Mouse (Mus musculus) right cerebral cortex, postnatal 25 days (tissue): ENCODE measurements around the gene Tkt.

Experiments
- DNase-seq: peaks from one replicate; pipeline ENCODE4 v3.0.0; 2022

Tkt gene

DNA sequence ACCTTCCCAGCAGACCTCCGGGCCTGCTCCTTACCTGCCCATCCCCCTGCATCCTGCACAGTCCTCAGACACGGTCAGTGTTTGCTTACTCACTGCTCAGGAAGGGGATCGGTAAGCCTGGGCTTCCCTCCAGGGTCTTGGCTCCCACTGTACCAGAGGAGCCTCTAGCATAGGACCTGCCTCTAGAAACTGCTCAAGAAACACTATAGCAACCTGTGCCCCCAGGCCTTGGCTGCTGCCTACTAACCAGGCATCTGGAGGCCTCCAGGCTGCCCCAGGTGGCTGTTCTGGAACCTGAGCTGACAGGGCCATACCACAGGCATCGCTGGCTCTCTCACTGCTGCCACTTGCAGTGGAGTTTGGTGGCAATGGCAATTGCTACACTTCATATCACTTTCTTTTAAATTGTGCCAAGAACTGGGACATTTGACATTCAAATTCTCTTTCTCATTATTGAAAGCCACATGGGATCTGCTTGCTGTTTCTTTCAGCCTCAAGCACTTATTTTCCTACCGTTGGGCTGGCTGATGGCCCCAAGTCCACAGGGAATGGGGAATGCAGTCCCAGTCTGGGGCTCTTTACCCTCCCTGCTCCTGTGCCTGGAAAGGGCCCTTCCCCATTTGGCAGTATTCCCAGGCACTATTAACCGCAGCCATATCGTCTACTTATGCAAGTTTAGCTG is 38.8 kb downstream of the Tkt start:
- no peak for DNase-seq

DNA sequence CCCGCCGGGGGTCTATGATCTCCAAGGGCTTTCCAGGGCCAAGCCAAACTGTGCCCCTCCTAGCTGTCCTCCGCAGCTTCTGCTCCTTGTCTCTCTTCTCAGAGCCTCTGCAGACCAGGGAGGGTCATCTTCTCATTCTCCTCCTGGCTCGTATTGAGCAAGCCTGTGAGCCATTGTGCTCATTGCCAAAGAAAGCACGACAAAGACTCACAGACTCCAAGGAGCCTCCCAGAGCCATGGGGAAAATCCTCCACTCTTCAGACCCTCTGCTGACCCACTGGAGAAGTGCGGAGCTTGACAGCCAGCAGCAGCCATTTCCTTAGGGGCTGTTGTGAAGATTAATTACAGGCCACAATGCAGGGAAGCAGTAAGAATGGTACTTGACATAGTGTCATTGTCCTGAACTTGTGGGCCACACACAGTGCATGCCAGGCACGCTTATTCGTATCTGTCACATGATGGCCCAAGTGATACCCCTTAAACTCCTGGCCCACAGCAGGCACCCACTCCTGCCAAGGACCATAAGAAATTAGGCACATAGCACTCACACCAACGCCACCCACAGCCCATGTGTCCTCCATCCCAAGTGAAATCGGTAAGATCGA is 42.0 kb downstream of the Tkt start:
- DNase-seq = no peak

DNA sequence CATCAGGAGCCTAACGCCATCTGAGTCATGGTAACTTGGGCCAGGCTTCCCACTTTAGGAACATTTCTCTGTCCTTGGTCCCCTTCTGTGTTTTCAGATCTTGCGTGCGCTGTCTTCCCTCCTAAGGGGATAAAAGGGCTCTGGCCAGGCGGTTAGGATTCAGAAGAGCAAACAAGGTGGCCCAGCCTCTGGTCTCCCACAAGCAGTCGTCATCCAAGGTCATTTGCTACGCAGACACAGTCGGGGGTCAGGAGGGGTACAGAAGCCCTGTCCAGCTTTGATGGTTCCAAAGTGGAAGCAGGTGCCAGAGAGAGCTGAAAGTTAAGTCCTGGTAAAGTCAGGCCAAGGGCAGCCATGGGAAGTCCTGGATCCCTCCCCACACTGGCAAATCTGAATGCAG is 42.8 kb downstream of the Tkt start:
- no peak for DNase-seq

DNA sequence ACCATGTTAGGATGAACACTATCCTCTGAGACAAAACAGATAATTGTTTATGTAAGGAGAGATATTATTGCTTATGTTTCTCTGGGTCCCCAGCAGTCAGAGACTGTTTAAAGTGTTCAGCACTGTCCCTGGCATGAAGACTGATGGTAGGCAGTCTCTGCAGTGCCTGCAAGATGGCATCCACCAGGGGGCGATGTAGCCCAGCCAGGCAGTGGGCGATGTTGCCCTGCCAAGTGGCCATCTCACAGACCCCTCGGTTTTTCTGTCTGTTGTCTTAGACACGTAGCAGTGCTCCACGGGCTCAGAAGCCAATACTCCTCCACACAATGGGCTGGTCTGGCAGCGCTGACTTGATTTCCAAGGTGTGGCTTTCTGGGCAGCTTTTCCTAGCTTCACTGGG is 43.3 kb downstream of the Tkt start:
- peak; percentile 62 for DNase-seq

DNA sequence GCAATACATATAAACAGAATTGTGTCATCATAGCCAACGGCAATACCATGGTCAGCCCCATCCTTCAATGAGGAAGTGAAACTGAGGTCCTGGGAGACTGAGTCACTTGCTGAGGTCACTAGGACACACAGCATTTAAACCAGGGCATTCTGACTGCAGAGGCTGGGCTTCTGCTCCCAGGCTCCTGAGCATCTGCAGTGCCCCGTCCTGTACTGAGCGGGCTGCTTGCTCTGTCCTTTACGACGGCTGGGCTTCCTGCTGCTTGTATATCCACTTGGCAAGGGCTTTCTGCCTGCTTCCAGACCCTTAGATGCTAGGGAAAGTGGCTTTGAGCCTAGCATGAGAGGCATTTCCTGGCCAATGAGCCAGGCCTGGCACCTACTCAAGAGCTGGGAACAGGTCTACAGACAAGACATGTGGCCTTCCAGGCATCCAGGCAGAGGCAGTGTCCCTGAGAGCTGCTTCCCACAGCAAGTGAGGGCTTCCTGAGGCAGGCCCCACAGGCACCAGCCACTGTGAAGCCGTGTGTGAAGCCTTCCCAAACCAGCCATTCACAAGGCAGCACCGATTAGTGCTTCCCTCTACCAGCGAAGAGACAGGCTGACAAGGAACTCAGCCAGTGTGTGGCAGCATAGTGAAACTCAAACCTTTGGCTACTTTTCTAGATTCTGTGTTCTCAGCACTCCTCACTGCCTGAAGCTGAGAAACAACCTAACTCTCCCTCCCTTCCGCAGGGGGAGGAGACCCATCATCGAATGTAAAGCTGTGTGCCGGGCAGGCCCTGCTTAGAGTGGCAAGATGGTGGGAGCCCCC is 45.3 kb downstream of the Tkt start:
- peak; percentile 49 for DNase-seq

DNA sequence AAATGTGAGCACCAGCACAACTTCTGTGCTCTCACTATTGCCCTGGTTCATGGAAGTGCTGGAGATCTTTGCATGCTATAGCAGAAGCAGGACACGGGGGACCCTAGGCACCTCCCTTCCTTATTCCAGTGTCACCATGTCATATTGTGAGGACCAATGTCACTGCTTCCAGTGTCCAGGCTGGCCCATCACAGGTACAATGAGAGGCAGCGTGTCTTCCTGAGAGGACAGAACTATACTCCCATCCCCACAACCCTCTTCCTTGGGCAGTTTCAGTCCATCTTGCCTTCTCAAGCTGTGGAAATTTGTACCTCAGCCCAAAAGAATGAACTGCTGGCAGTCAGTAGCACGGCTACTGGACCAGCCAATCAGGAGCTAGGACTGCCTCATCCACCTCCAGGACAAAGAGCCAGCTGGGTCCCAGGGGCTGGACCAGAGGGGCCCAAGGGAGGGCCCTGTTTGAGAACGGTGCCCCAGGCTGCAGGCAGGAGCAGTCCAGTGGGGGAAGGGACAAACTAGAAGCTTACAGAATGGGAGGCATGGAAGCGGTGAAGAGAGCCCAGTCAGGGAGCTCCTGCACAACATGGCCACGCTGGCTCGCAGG is 46.0 kb downstream of the Tkt start:
- DNase-seq = no peak

DNA sequence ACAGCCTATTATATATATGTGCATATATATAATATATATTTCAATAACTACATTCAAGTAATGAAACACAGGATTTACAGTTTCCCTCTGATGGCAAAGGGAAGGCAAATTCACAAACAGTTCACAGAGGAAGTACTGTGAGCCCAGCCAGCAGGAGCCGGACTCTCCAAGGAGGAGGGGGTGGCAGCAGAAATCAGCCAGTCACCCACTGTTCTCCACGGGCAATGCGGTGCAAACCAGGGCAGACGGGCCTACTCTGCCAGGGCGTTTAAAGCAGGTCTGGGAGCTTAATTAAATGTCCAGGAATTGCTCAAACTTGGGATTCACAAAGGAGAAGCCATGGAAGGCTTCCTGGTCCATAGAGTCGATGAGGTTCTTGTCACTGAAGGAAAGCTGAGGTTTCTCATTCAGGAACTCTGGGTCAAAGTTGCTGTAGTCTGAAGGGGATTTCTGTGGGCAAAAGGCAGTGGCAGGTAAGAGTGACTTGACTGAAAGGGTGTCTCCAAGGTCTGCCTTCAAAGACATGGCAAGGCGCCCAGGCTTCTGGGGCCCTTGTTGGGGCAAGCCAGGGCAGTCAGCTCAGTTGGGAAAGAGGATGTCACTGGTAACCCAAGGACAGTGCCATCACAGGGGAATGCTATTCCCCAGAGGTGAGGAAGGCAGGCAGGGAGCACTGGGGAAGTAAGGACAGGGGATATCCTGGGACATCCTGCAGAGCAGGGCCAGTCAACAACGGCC is 47.6 kb downstream of the Tkt start:
- DNase-seq = no peak

DNA sequence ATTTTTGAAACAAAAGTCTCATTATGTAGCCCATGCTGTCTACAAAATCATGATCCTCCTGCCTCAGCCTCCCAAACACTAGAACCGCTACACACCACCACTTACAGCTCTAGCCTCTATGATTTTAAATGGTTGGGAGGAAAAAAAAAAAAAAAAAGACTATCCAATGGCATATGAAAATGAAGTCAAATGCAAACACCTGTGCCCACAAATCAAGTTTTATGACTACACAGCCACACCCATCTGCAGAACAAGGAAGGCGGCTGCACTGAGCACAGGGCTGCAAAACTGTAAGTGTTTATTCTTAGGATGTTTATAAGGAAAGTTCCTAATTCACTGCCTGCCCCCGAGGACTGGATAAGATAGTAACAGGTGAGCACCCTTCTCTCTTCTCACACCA is 48.2 kb downstream of the Tkt start:
- no peak for DNase-seq

DNA sequence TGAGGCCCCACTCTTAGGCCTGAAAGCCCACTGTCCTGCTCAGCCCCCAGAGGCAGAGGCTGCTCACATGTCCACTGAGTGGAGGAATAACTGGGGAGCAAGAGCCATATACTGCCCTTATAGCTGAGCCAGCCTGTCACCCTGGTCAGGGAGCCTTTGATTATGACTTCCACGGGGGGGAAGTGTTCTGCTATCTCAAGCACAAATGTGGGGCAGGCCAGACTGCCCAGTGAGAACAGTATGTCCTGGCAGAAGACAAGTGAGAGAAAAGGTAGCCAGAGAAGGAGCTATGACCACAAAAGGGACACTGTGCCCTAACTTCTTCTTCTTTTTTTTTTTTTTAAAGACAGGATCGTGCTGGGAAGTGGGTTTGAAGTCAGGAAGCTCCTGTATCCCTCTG is 49.0 kb downstream of the Tkt start:
- DNase-seq = no peak

DNA sequence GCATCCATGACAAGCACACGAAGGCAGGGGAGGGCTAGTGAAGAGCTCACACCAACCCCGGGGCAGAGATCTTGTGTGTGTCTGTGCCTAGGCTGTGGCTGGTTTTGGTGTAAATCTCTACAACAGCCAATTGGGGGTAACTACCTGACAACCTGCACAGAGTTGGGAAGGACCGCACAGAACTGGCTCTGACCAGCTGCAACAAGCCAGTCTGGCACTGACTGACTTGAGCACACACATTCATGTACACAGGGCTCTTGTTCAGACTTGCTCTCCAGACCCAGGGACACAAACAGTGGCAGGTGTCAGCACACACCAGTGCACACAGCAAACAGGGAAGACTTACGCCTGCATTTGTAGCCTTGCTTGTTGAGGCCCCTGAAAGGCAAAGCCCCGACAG is 58.7 kb downstream of the Tkt start:
- no peak for DNase-seq

DNA sequence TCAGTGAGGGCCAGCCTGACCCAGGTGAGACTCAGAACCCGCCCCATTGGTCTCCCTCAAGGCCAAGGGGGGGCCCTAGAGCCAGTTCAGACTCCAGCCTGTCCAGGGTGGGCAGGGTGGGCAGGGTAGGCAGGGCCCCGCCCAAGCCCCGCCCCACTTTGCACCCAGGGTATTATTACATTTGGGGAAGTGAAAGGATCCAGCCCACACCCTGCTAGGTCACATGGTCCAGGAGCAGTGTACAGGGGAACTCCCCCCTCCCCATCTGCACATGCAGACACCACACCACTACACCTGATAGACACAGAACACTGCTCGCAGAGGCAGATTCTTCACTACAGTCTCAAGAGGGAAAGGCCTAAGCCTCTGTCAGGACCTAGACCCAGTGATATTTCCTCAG is 59.5 kb downstream of the Tkt start:
- no peak for DNase-seq

DNA sequence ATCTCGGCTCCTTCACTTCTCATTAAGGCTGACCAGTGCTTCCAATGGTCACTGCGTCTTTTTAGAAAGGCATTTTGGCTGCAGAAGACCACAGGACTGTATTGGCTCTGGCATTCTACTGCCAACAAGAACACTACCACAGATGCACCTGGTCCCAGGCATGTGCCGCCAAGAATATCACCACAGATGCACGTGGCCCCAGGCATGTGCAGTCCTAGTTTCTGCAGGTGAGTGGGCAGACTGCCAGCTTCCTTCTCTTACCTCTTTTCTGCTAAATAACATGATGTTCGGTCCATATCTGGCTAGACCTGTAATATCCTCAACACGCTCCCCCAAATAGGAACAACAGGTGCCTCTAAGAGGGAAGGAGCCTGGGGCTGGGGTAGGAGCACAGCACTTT is 60.0 kb downstream of the Tkt start:
- DNase-seq = no peak

DNA sequence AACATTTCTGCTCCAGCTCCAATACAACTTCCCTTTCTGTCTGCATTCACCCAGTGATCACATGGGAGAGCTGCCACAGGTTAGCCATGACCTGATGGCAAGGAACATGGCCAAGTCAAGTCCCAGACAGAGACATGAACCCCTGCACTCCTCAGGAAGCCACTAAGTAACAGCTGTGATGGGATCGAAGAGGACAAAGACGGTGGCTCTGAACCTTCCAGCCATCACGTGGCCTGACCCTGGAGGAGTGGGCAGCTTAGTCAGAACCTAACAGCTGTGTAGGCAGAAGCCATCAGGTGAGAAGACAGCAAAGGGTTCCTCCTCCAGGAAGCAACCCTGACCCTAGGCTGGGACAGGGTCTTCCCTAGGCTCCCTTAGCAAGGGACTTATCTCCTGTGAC is 61.3 kb downstream of the Tkt start:
- no peak for DNase-seq

DNA sequence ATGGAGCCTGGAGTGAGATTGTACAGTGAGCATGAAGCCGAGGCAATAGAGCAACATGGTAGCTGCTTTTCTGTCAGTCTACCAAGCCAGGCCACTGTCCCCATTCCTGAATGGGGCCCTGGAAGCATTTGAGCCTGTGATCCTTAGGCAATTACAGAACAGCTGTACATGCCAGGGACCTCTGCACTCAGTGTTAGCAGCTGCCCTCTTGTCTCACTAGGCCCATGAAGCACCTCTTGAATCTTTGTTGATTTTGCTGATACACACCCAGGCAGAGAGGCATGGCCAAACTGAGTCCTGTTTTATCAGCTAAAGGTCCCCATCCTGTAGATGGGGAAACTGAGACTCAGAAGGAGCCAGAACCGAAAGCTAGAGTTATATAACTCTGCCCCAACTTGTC is 62.1 kb downstream of the Tkt start:
- no peak for DNase-seq

DNA sequence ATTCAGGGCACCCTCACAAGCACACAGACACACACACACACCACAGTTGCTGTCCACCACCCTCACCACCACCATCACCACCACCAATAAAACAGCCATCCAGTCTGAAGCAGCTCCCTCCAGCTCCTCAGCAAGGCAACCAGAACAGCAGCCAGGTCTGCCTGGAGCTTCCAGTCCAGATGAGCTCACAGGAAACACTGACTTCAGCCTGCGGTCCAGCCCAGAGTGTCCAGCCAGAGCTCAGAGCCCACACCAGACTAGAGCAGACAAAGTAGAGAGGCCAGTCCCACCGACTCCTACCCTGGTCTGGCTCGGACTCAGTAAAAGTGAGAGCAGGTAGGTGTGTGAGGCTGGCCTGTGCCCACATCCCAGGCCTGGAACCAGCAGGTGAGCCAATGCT is 62.8 kb downstream of the Tkt start:
- DNase-seq = no peak

DNA sequence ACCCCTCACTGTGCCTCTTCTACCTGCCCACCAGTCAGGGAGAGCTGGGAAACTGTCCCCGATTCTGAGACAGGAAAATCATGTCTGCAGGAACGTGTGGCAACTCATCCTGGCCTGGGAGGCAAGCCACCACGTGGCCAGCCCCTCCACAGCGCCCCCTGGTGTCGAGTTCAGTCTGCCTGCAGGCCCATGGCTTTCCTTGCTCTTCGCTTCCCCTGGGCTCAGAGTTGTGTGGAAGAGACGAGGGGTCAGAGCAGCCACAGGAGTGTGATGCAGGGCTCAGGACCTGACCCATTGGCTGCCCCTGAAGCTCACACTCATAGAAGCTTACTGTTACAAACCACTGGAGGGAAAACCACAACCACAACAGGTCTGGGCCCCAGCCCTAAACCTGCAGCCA is 64.4 kb downstream of the Tkt start:
- DNase-seq = no peak

DNA sequence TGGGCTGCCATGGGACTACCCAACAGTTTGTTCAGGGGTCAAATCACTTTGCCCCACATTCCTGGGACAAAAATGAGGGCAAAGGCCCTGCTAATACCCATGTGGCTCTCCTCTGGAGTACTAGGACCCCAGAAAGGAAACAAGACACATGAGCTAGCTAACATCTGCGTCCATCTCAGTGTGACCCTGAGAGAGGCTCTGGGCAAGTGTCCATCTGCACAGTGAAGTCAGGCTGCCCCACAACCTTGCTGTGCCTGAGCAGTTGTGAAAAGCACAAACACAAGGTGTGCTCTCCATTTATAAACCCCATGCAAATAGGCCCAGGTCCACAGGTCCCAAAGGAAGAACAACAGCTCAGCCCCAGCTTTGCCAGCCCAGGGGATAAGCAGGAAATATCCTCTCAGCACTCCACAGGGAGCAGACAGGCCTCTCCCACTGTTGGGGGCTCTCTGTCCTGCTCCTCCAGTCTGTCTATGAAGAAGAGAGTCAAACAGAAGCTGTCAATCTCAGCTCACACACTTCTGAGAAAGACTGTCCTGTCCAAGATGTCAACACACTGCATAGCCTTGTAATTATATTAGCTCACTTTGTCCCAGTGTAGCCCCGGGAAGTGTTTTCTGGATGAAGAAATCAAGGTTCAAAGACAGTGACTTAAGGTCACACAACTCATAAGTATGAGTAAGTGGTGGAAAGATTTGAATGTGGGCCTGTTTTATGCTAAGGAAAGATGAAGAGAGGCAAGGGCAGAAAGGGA is 65.0 kb downstream of the Tkt start:
- DNase-seq = no peak

DNA sequence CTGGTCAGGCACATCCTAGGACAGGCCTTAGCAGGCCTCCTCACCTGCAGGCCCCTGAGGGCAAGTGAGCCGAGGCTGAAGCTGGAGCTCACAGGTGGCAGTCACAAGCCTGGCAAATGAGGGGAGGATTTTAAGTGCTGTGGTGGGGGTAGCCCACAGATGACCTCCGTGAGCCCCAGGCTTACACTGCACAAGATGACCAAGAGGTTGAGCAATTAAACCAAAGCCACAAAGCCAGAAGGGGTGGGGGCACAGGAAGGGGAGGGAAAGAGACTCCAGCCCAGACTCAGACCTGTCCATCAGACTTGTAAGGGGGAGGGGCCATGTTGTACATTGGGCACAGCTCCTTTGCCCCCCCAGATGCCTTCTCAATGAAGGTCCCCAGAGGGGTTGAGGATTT is 68.6 kb downstream of the Tkt start:
- no peak for DNase-seq

DNA sequence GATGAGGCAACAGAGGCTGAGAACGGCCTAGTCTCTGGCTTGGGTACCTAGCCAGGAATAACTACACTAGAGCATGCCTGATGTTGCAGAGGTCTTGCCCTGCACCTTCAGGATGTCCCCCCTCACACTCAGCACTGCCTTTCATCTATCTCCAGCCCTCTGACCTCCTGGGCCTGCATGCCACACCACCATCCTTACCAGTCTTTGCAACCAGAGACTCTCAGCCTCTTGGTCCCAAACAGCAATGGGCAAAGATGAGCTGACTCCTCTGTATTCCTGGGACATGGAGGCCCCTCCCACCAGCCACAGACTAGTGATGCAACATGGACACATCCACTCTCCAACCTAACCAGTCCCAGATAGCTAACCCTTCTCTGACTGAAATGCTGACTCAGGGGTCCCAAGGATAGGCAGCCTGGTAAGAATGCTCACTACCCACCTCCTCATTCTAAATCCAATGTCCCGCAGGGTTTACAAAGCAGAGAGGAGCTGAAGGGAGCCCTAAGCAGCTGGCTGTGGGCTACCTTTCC is 70.7 kb downstream of the Tkt start:
- no peak for DNase-seq

DNA sequence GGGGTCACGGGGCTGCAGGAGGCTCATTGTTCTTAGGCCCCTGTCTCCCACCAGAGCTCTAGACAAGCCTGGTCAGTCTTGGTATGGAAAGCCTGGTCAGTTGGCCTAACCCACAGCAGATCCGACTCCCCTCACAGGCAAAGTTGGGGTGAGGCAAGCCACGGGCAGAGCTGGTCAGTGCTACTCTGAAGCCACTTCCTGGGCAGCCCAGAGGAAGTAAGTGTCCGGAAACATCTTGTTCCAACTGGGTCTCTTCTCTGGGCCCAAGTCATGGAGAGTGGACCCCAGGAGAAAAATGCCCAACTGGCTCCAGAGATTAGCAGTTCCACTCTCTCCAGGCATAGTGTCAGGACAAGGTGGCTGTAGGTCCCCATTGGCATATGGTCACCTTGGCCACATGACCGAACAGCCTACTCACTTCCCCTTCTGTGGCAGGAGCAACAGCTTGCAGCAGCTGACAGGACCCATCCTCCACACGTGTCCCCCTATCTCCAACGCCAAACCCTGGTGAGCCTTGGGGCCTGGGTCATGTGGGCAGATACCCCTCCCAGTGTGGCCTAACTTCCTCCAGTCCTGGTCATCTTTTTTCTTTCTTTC is 71.9 kb downstream of the Tkt start:
- DNase-seq = no peak

DNA sequence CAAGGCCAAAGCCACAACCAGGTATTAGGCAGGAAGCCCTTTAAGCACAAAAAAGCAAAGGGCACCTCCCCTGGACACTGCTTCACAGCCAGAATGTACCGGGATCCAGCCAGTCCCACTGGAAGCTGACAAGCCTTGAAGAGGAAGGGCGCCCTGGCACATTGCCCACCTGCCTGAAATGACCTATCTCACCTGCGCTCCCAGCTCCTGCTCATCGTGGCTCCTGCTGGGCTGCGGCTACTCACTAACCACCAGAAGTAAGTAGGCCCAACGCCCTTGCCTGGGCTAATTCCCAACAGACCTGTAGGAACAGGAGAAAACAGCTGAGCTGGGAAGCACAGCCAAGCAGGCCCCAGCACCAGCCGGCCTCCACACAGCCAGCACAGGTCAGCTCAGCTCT is 74.0 kb downstream of the Tkt start:
- no peak for DNase-seq

DNA sequence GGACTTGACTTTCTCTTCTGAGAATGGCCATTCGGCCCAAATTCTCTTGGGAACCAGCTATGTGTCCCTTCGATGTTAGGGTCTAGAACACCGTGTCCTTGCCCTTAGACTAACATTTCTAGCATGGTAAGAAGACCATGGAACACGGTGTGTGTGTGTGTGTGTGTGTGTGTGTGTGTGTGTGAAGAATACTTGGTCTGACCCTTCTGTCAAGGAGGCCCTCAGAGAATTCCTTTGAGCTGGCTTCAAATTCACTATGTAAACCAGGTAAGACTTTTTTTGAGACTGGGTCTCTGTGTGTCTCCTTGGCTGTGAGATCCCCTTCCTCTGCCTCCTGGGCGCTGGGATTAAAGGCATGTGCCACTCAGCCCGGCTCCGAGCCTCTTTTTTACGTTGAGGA is 74.4 kb downstream of the Tkt start:
- no peak for DNase-seq
